Mouse (Mus musculus): ENCODE measurements around the gene Bcas1. TPM values are rescaled to one million over a fixed set of nuclear protein-coding genes. Genes with fewer than 3 reads are reported as not detected.

The Bcas1 gene
- total and polyA plus RNA-seq, 3 experiments = 0.55 TPM; not detected in 2

- Histone ChIP-seq H3K9me3 (replicated peaks) (peaks cover 75% of the 10 kb centered on the region), H3K27me3 (ENCODE audit: insufficient read depth, low read length) (no peaks in the 10 kb centered on the region), H3K4me3 (ENCODE audit: low read depth, low read length) (no peak overlapping the region), H3K4me1 (ENCODE audit: insufficient read depth, low read depth, low read length) (no peaks in the 10 kb centered on the region), H3K36me3 (replicated peaks) (no peaks in the 10 kb centered on the region)
- no peak for ATAC-seq (ENCODE audit: extremely low read depth, insufficient number of reproducible peaks, low FRiP score, poor library complexity, severe bottlenecking)
- DNase-seq (ENCODE audit: low spot score) = no peak
- no peak for TF ChIP-seq CTCF (IDR thresholded peaks at IDR 0.05; ENCODE audit: low read depth, low read length)
- no peak for TF ChIP-seq TAL1 (conservative IDR thresholded peaks at IDR 0.05; ENCODE audit: low read depth, low read length)
- no peak for TF ChIP-seq GATA2 (IDR thresholded peaks at IDR 0.05; ENCODE audit: borderline replicate concordance, low read depth, low read length)
- TF ChIP-seq POLR2AphosphoS5 (IDR thresholded peaks at IDR 0.05; ENCODE audit: insufficient replicate concordance, low read depth, low read length) = no peak
- no peak for TF ChIP-seq GATA1 (IDR thresholded peaks at IDR 0.05; ENCODE audit: borderline replicate concordance, low read length)
Observed at GRCm38 (mm10) chr2:170436204-170436603, 8.6 kb upstream of the Bcas1 start.

GRCm38 (mm10) chr2:170432152-170432551 lies 4.5 kb upstream of the Bcas1 start:
- TF ChIP-seq TAL1 (conservative IDR thresholded peaks at IDR 0.05; ENCODE audit: low read depth, low read length) = no peak
- no peak for TF ChIP-seq GATA2 (IDR thresholded peaks at IDR 0.05; ENCODE audit: borderline replicate concordance, low read depth, low read length)
- no peak for TF ChIP-seq POLR2AphosphoS5 (IDR thresholded peaks at IDR 0.05; ENCODE audit: insufficient replicate concordance, low read depth, low read length)
- TF ChIP-seq GATA1 (IDR thresholded peaks at IDR 0.05; ENCODE audit: borderline replicate concordance, low read length) = no peak
- TF ChIP-seq CTCF (IDR thresholded peaks at IDR 0.05; ENCODE audit: low read depth, low read length) = no peak
- no peaks in the 10 kb centered on the region for H3K4me1 ChIP-seq (ENCODE audit: insufficient read depth, low read depth, low read length)
- peaks cover 77% of the 10 kb centered on the region for H3K9me3 ChIP-seq (replicated peaks)
- no peak for ATAC-seq (ENCODE audit: extremely low read depth, insufficient number of reproducible peaks, low FRiP score, poor library complexity, severe bottlenecking)
- no peaks in the 10 kb centered on the region for H3K27me3 ChIP-seq (ENCODE audit: insufficient read depth, low read length)
- no peak overlapping the region for H3K4me3 ChIP-seq (ENCODE audit: low read depth, low read length)
- DNase-seq (ENCODE audit: low spot score) = no peak
- no peaks in the 10 kb centered on the region for H3K36me3 ChIP-seq (replicated peaks)

GRCm38 (mm10) chr2:170428966-170429365 lies 1.3 kb upstream of the Bcas1 start:
- peaks cover 83% of the 10 kb centered on the region for H3K9me3 ChIP-seq (replicated peaks)
- ATAC-seq (ENCODE audit: extremely low read depth, insufficient number of reproducible peaks, low FRiP score, poor library complexity, severe bottlenecking) = no peak
- no peak overlapping the region for H3K4me3 ChIP-seq (ENCODE audit: low read depth, low read length)
- H3K27me3 ChIP-seq (ENCODE audit: insufficient read depth, low read length) = no peaks in the 10 kb centered on the region
- no peaks in the 10 kb centered on the region; the same call in 1 of the 2 replicates for H3K4me1 ChIP-seq (ENCODE audit: insufficient read depth, low read depth, low read length)
- TF ChIP-seq GATA1 (IDR thresholded peaks at IDR 0.05; ENCODE audit: borderline replicate concordance, low read length) = no peak
- no peak for TF ChIP-seq TAL1 (conservative IDR thresholded peaks at IDR 0.05; ENCODE audit: low read depth, low read length)
- TF ChIP-seq POLR2AphosphoS5 (IDR thresholded peaks at IDR 0.05; ENCODE audit: insufficient replicate concordance, low read depth, low read length) = no peak
- TF ChIP-seq GATA2 (IDR thresholded peaks at IDR 0.05; ENCODE audit: borderline replicate concordance, low read depth, low read length) = no peak
- TF ChIP-seq CTCF (IDR thresholded peaks at IDR 0.05; ENCODE audit: low read depth, low read length) = no peak
- H3K36me3 ChIP-seq (replicated peaks) = no peaks in the 10 kb centered on the region
- no peak for DNase-seq (ENCODE audit: low spot score)

- no peaks in the 10 kb centered on the region; the same call in 1 of the 2 replicates for H3K4me1 ChIP-seq (ENCODE audit: insufficient read depth, low read depth, low read length)
- no peak for ATAC-seq (ENCODE audit: extremely low read depth, insufficient number of reproducible peaks, low FRiP score, poor library complexity, severe bottlenecking)
- DNase-seq (ENCODE audit: low spot score) = no peak
- no peaks in the 10 kb centered on the region for H3K27me3 ChIP-seq (ENCODE audit: insufficient read depth, low read length)
- H3K4me3 ChIP-seq (ENCODE audit: low read depth, low read length) = no peak overlapping the region
- no peak for TF ChIP-seq GATA1 (IDR thresholded peaks at IDR 0.05; ENCODE audit: borderline replicate concordance, low read length)
- no peak for TF ChIP-seq POLR2AphosphoS5 (IDR thresholded peaks at IDR 0.05; ENCODE audit: insufficient replicate concordance, low read depth, low read length)
- no peak for TF ChIP-seq GATA2 (IDR thresholded peaks at IDR 0.05; ENCODE audit: borderline replicate concordance, low read depth, low read length)
- no peak for TF ChIP-seq CTCF (IDR thresholded peaks at IDR 0.05; ENCODE audit: low read depth, low read length)
- TF ChIP-seq TAL1 (conservative IDR thresholded peaks at IDR 0.05; ENCODE audit: low read depth, low read length) = no peak
- peaks cover 78% of the 10 kb centered on the region for H3K9me3 ChIP-seq (replicated peaks)
- H3K36me3 ChIP-seq (replicated peaks) = no peaks in the 10 kb centered on the region
Observed at GRCm38 (mm10) chr2:170424131-170424530, 3.5 kb downstream of the Bcas1 start.

- no peaks in the 10 kb centered on the region; the same call in 1 of the 2 replicates for H3K4me1 ChIP-seq (ENCODE audit: insufficient read depth, low read depth, low read length)
- DNase-seq (ENCODE audit: low spot score) (no peak), ATAC-seq (ENCODE audit: extremely low read depth, insufficient number of reproducible peaks, low FRiP score, poor library complexity, severe bottlenecking) (no peak)
- no peak overlapping the region for H3K4me3 ChIP-seq (ENCODE audit: low read depth, low read length)
- H3K27me3 ChIP-seq (ENCODE audit: insufficient read depth, low read length) = no peaks in the 10 kb centered on the region
- H3K36me3 ChIP-seq (replicated peaks) = no peaks in the 10 kb centered on the region
- H3K9me3 ChIP-seq (replicated peaks) = peaks cover 81% of the 10 kb centered on the region
- TF ChIP-seq POLR2AphosphoS5 (IDR thresholded peaks at IDR 0.05; ENCODE audit: insufficient replicate concordance, low read depth, low read length) (no peak), GATA2 (IDR thresholded peaks at IDR 0.05; ENCODE audit: borderline replicate concordance, low read depth, low read length) (no peak), CTCF (IDR thresholded peaks at IDR 0.05; ENCODE audit: low read depth, low read length) (no peak), TAL1 (conservative IDR thresholded peaks at IDR 0.05; ENCODE audit: low read depth, low read length) (no peak)
Observed at GRCm38 (mm10) chr2:170421924-170422323, 5.7 kb downstream of the Bcas1 start.

GRCm38 (mm10) chr2:170418748-170419147 lies 8.9 kb downstream of the Bcas1 start:
- Histone ChIP-seq H3K4me3 (ENCODE audit: low read depth, low read length) (no peak overlapping the region), H3K36me3 (replicated peaks) (no peaks in the 10 kb centered on the region), H3K4me1 (ENCODE audit: insufficient read depth, low read depth, low read length) (no peaks in the 10 kb centered on the region), H3K27me3 (ENCODE audit: insufficient read depth, low read length) (no peaks in the 10 kb centered on the region), H3K9me3 (replicated peaks) (peaks cover 82% of the 10 kb centered on the region)
- DNase-seq (ENCODE audit: low spot score) = no peak
- ATAC-seq (ENCODE audit: extremely low read depth, insufficient number of reproducible peaks, low FRiP score, poor library complexity, severe bottlenecking) = no peak
- TF ChIP-seq TAL1 (conservative IDR thresholded peaks at IDR 0.05; ENCODE audit: low read depth, low read length) (no peak), CTCF (IDR thresholded peaks at IDR 0.05; ENCODE audit: low read depth, low read length) (no peak), GATA2 (IDR thresholded peaks at IDR 0.05; ENCODE audit: borderline replicate concordance, low read depth, low read length) (no peak), GATA1 (IDR thresholded peaks at IDR 0.05; ENCODE audit: borderline replicate concordance, low read length) (no peak), POLR2AphosphoS5 (IDR thresholded peaks at IDR 0.05; ENCODE audit: insufficient replicate concordance, low read depth, low read length) (no peak)

Measured in G1E (cell line).